Mouse (Mus musculus) left cerebral cortex, adult 18-20 months (tissue): ENCODE measurements at regions not wholly inside any gene's neighbourhood (a gene's known extent, or its start where the extent isn't known, plus 50 kb on each side); places are given as distances from the start of the nearest gene placed in this dataset.

Experiments
- DNase-seq, 2 experiments: peaks; one replicate each; pipeline ENCODE4 v3.0.0; 2021 to 2022; ENCODE audit warnings: low spot score in 2 of 2, mixed read lengths in 1 of 2

- no peak for DNase-seq
These were observed 314.2 kb upstream of the 2610301B20Rik start for GRCm38 (mm10) chr4:10560078-10560477.

- no peak for DNase-seq
These were observed 269.8 kb upstream of the 2610301B20Rik start for GRCm38 (mm10) chr4:10604513-10604912.

GRCm38 (mm10) chr4:10607855-10608576 is 266.3 kb upstream of the 2610301B20Rik start:
- no peak for DNase-seq

- DNase-seq = no peak
These were observed 263.5 kb upstream of the 2610301B20Rik start for GRCm38 (mm10) chr4:10610784-10611183.
